Mouse (Mus musculus) layer of hippocampus, adult 18-20 months (tissue): ENCODE measurements around the gene Ssx2ip. TPM values are rescaled to one million over a fixed set of nuclear protein-coding genes. Genes with fewer than 3 reads are reported as not detected.

Experiments
- microRNA-seq, 2 experiments: library from miRNA; unstranded; fragments of <30 nt; microRNA quantifications; one replicate each; pipeline ENCODE4 v1.2.0; 2021
- total RNA-seq, 2 experiments: library from RNA; stranded (reverse); gene quantifications; 2 replicates each; pipeline ENCODE4 v1.2.3; 2021

The Ssx2ip gene
- total RNA-seq, 2 experiments from 2014 or later: 97.4 to 105 TPM

Small RNAs within 50 kb of the gene (microRNA-seq; reads per million reads assigned to microRNA genes)
- gene Gm22901: 0 reads per million in 2 experiments

Other genes with a start within 250 kb of the Ssx2ip start
- under 1 TPM; 0.33 to 0.45 TPM for gene Lpar3, start 183.7 kb upstream of the Ssx2ip start, total RNA-seq
- 1 to 10 TPM; 5.9 to 7.7 TPM for gene Ctbs, start 45.2 kb downstream of the Ssx2ip start, total RNA-seq
- 1 to 10 TPM; 2.1 to 3.2 TPM for gene Spata1, start 95.1 kb downstream of the Ssx2ip start, total RNA-seq
- gene Gng5, start 95.2 kb downstream of the Ssx2ip start, total RNA-seq: 10 to 100 TPM; 40.1 to 45.0 TPM
- gene Rpf1, start 116.8 kb downstream of the Ssx2ip start, total RNA-seq: 10 to 100 TPM; 16.7 to 18.7 TPM
- under 1 TPM in 1 of 2 experiments, not detected in 1; 0.45 TPM for gene Uox, start 165.8 kb downstream of the Ssx2ip start, total RNA-seq
- gene Dnase2b, start 211.0 kb downstream of the Ssx2ip start, total RNA-seq: not detected
- gene 4930503B20Rik, start 246.7 kb downstream of the Ssx2ip start, total RNA-seq: not detected